Mouse (Mus musculus): ENCODE measurements around the gene Ccdc3. TPM values are rescaled to one million over a fixed set of nuclear protein-coding genes. Genes with fewer than 3 reads are reported as not detected.

Gene Ccdc3
- total and polyA plus RNA-seq, 2 experiments from 2014 or later = 8.4 to 18.9 TPM

DNA sequence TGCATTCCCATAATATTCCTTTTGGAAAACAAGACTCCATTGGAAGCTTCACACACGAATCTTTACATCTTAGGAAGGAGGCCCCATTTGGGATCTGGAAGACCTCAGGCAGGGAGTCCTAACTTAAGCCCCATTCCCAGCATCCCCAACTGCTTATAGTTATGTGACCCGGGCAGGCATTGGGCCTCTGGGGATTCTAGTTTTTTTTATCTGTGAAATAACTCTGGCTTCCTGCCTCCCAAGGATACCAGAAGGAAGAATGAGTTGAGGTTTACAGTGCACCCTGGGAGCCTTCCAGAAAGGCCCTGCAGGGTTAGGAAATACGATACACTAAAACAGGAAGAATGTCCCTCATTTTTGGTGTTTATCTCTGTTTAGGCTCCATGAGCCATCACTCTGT is 8.5 kb upstream of the Ccdc3 start:
- WGBS = 55% methylated on average over 3 of the region's 3 CpGs
- no peak overlapping the region for H3K4me3 ChIP-seq (ENCODE audit: low read length)
- no peak for DNase-seq (ENCODE audit: low spot score)

DNA sequence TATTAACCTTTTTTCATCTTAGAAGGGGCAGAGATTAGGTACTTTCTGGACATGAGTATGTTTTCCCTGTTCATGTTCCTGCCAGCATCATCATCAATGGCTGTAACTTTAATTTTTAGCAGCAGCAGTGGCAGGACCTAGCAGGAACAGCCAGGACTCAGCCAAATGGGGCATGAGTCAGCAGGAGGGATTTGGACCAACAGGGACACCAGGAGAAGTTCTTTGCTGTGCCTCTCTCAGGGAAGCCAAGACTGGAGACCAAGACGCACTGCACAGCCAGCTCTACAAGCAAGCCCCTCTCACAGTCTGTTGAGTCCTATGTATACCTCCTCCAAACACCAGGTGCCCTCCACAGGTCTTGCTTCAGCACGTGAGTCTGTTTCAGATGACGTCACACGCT is 5.5 kb upstream of the Ccdc3 start:
- TF ChIP-seq CTCF (IDR thresholded peaks at IDR 0.05; ENCODE audit: low read depth) = no peak
- 90% methylated on average over 4 of the region's 4 CpGs for WGBS
- H3K36me3 ChIP-seq (ENCODE audit: insufficient read depth, low read length) = no peaks in the 10 kb centered on the region

More for the DNA sequence above, 8.5 kb upstream of the Ccdc3 start:
- no peak for ATAC-seq
- Histone ChIP-seq H3K4me1 (ENCODE audit: insufficient read depth, low read length) (peaks cover 5% of the 10 kb centered on the region), H3K9me3 (ENCODE audit: low read length) (no peaks in the 10 kb centered on the region), H3K36me3 (ENCODE audit: insufficient read depth, low read length) (no peaks in the 10 kb centered on the region), H3K27me3 (ENCODE audit: insufficient read depth, low read length) (no peaks in the 10 kb centered on the region), H3K9ac (replicated peaks; ENCODE audit: low read length) (no peak overlapping the region), H3K27ac (no peak overlapping the region), H3K4me2 (ENCODE audit: low read depth, low read length) (no peak overlapping the region)
- TF ChIP-seq CTCF (IDR thresholded peaks at IDR 0.05; ENCODE audit: low read depth) = no peak

GRCm38 (mm10) chr2:5134959-5135743 is 2.4 kb upstream of the Ccdc3 start:
- H3K9ac ChIP-seq (replicated peaks; ENCODE audit: low read length) = no peak overlapping the region
- H3K27ac ChIP-seq = no peak overlapping the region
- H3K36me3 ChIP-seq (ENCODE audit: insufficient read depth, low read length) = no peaks in the 10 kb centered on the region
- no peak overlapping the region for H3K4me2 ChIP-seq (ENCODE audit: low read depth, low read length)
- no peak for TF ChIP-seq CTCF (IDR thresholded peaks at IDR 0.05; ENCODE audit: low read depth)
- DNase-seq (ENCODE audit: low spot score) = no peak
- 78% methylated on average over 5 of the region's 5 CpGs for WGBS
- H3K4me1 ChIP-seq (ENCODE audit: insufficient read depth, low read length) = peaks cover 3% of the 10 kb centered on the region; the same call in 1 of the 2 replicates
- ATAC-seq = no peak
- H3K27me3 ChIP-seq (ENCODE audit: insufficient read depth, low read length) = peaks cover 7% of the 10 kb centered on the region
- H3K9me3 ChIP-seq (ENCODE audit: low read length) = no peaks in the 10 kb centered on the region
- no peak overlapping the region for H3K4me3 ChIP-seq (ENCODE audit: low read length)

More for the DNA sequence above, 5.5 kb upstream of the Ccdc3 start:
- no peak overlapping the region for H3K4me2 ChIP-seq (ENCODE audit: low read depth, low read length)
- H3K27ac ChIP-seq = no peak overlapping the region
- ATAC-seq (no peak), DNase-seq (ENCODE audit: low spot score) (no peak)
- H3K27me3 ChIP-seq (ENCODE audit: insufficient read depth, low read length) = 0 out of 2 replicates have a peak, but pooled peaks cover 3% of the 10 kb centered on the region
- H3K4me1 ChIP-seq (ENCODE audit: insufficient read depth, low read length) = peaks cover 5% of the 10 kb centered on the region; the same call in 1 of the 2 replicates
- H3K9ac ChIP-seq (replicated peaks; ENCODE audit: low read length) = no peak overlapping the region
- H3K4me3 ChIP-seq (ENCODE audit: low read length) = no peak overlapping the region
- no peaks in the 10 kb centered on the region for H3K9me3 ChIP-seq (ENCODE audit: low read length)

GRCm38 (mm10) chr2:5139961-5140360 is 2.4 kb downstream of the Ccdc3 start:
- H3K27me3 ChIP-seq (ENCODE audit: insufficient read depth, low read length) = peaks cover 7% of the 10 kb centered on the region
- H3K36me3 ChIP-seq (ENCODE audit: insufficient read depth, low read length) = no peaks in the 10 kb centered on the region
- no peak for ATAC-seq
- no peaks in the 10 kb centered on the region for H3K9me3 ChIP-seq (ENCODE audit: low read length)
- no peak overlapping the region for H3K9ac ChIP-seq (replicated peaks; ENCODE audit: low read length)
- H3K4me2 ChIP-seq (ENCODE audit: low read depth, low read length) = no peak overlapping the region
- no peak overlapping the region for H3K4me3 ChIP-seq (ENCODE audit: low read length)
- peaks cover 3% of the 10 kb centered on the region; the same call in 1 of the 2 replicates for H3K4me1 ChIP-seq (ENCODE audit: insufficient read depth, low read length)
- WGBS = 59% methylated on average over 4 of the region's 4 CpGs
- no peak for TF ChIP-seq CTCF (IDR thresholded peaks at IDR 0.05; ENCODE audit: low read depth)
- DNase-seq (ENCODE audit: low spot score) = no peak
- no peak overlapping the region for H3K27ac ChIP-seq

- no peak for TF ChIP-seq CTCF (IDR thresholded peaks at IDR 0.05; ENCODE audit: low read depth)
- Histone ChIP-seq H3K27ac (no peak overlapping the region), H3K9me3 (ENCODE audit: low read length) (no peaks in the 10 kb centered on the region), H3K4me1 (ENCODE audit: insufficient read depth, low read length) (no peaks in the 10 kb centered on the region), H3K9ac (replicated peaks; ENCODE audit: low read length) (no peak overlapping the region), H3K4me3 (ENCODE audit: low read length) (no peak overlapping the region), H3K36me3 (ENCODE audit: insufficient read depth, low read length) (no peaks in the 10 kb centered on the region), H3K4me2 (ENCODE audit: low read depth, low read length) (no peak overlapping the region), H3K27me3 (ENCODE audit: insufficient read depth, low read length) (no peaks in the 10 kb centered on the region)
- ATAC-seq = 0 out of 2 replicates have a peak, but pooled peaks have one; percentile 35
- WGBS = 56% methylated on average over 6 of the region's 6 CpGs
- peak; percentile 22 for DNase-seq (ENCODE audit: low spot score)
Measured at GRCm38 (mm10) chr2:5144446-5144845, 6.9 kb downstream of the Ccdc3 start.

DNA sequence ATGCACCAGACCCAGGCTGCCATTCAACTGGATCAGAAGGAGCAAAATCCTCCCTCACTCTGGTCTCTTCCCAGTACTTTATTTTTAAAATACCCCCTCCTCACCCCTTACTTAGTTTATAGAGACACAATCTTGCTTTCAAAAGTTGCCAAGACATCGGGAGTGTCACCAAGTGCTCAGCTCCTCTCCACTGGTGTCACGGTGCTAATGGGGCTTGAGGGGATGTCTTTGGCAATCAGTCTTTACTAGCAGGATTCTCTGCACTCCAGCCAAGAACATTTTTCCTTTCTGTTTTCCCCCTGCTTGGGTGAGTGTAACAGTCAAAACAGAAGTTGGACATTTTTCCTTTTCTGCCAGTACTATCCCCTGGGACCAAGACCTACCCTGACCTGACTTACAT is 10.3 kb downstream of the Ccdc3 start:
- 47% methylated on average over 2 of the region's 2 CpGs for WGBS
- ATAC-seq (no peak), DNase-seq (ENCODE audit: low spot score) (peak; percentile 43)
- Histone ChIP-seq H3K27me3 (ENCODE audit: insufficient read depth, low read length) (no peaks in the 10 kb centered on the region), H3K9ac (replicated peaks; ENCODE audit: low read length) (no peak overlapping the region), H3K4me3 (ENCODE audit: low read length) (no peak overlapping the region), H3K9me3 (ENCODE audit: low read length) (no peaks in the 10 kb centered on the region), H3K27ac (no peak overlapping the region), H3K36me3 (ENCODE audit: insufficient read depth, low read length) (no peaks in the 10 kb centered on the region), H3K4me2 (ENCODE audit: low read depth, low read length) (no peak overlapping the region), H3K4me1 (ENCODE audit: insufficient read depth, low read length) (no peaks in the 10 kb centered on the region)
- no peak for TF ChIP-seq CTCF (IDR thresholded peaks at IDR 0.05; ENCODE audit: low read depth)

DNA sequence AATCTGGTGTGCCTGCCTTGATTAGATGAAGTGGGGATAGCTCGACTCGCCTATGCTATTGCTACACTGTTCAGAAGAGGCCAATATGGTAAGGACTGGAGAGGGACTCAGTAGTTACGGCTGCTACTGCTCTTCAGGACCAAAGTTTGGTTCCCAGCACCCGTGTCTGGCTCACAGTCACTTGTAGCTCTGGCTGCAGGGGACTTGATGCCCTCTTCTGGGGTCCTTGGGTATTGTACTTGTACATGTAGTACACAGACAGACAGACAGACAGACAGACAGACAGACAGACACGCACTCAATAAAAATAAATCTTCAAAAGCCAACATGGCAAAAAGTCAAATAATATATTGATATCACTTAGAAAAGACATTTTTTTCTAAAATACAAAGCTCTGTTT is 17.1 kb downstream of the Ccdc3 start:
- no peak overlapping the region for H3K9ac ChIP-seq (replicated peaks; ENCODE audit: low read length)
- H3K27me3 ChIP-seq (ENCODE audit: insufficient read depth, low read length) = no peaks in the 10 kb centered on the region
- DNase-seq (ENCODE audit: low spot score) (no peak), ATAC-seq (no peak)
- no peak overlapping the region for H3K27ac ChIP-seq
- H3K9me3 ChIP-seq (ENCODE audit: low read length) = no peaks in the 10 kb centered on the region
- H3K4me1 ChIP-seq (ENCODE audit: insufficient read depth, low read length) = no peaks in the 10 kb centered on the region
- no peak overlapping the region for H3K4me2 ChIP-seq (ENCODE audit: low read depth, low read length)
- no peaks in the 10 kb centered on the region for H3K36me3 ChIP-seq (ENCODE audit: insufficient read depth, low read length)
- WGBS = 98% methylated on average over 5 of the region's 5 CpGs
- TF ChIP-seq CTCF (IDR thresholded peaks at IDR 0.05; ENCODE audit: low read depth) = no peak
- H3K4me3 ChIP-seq (ENCODE audit: low read length) = no peak overlapping the region

Measured in hindbrain, postnatal 0 days (tissue).